Mouse (Mus musculus): ENCODE measurements around the gene Cpeb3.

GRCm38 (mm10) chr19:37198165-37198880 is 10.1 kb downstream of the Cpeb3 start:
- TF ChIP-seq CTCF (IDR thresholded peaks at IDR 0.05; ENCODE audit: control insufficient read depth, insufficient read depth, insufficient read length) (no peak), CEBPB (IDR thresholded peaks at IDR 0.05; ENCODE audit: low read depth) (no peak)
